ENCODE assay signal across 10 mouse cellular contexts in the genomic region with DNA sequence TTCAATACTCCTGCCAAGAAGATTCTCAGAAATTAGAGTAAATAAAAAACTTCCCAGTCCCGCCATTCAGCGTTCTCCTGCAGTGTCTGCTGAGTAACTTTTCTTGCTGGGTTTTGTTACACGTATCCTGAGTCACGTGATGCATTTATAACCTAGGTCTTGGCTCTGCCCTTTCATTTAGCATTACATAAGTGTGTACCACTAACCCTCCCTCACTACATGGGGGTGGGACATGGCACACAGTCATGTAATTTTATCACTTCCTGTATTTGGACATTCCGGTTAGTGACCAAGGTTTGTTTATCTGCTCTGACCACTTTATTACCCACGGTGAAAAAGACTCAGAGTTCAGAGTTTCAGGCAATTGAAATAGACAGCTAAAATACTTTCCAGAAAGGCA.
DNase-seq lines count a peak whose midpoint lies in the region; ATAC-seq and TF ChIP-seq lines count a peak whose summit lies in the region.
"Had no signal": no experiment of that assay in that cellular context is flagged by ENCODE, and none has a peak within 500 bp of the region (broad histone marks: within the 10 kb centered on the region; RNA-seq: fewer than 3 reads in every experiment).

No protein-coding gene starts in this region.

- no peaks in the 10 kb centered on the region; the same call in none of the 2 replicates for H3K4me1 ChIP-seq in stomach, postnatal 0 days (replicated peaks; ENCODE audit: control insufficient read depth, insufficient read depth)
- H3K4me1 ChIP-seq: midbrain, embryonic 10.5 days had no signal

- no peak overlapping the region for H3K9ac ChIP-seq in stomach, postnatal 0 days (ENCODE audit: low read length)

- peak; percentile 69 for DNase-seq in gastrocnemius, adult 18-20 months (ENCODE audit: low spot score)
- DNase-seq in gastrocnemius, postnatal 4 days (ENCODE audit: low spot score in 2 of 2), result no peak
- peak; percentile 23 to 34 for DNase-seq in gastrocnemius, adult 8-10 months (ENCODE audit: low spot score in 2 of 2)
- peak; percentile 59 to 74 for DNase-seq in kidney, adult 8-10 months
- DNase-seq in lung, postnatal 36 days, result peak; percentile 88
- no peak for DNase-seq in stomach, postnatal 0 days (ENCODE audit: low spot score)
- no peak for DNase-seq in thymus, postnatal 0 days (ENCODE audit: low spot score)
- no peak for DNase-seq in thymus, postnatal 36 days
- DNase-seq: right cerebral cortex, adult 18-20 months had no signal

- H3K9me3 ChIP-seq in stomach, postnatal 0 days (ENCODE audit: control insufficient read depth, low read length), result no peaks in the 10 kb centered on the region
- H3K9me3 ChIP-seq: midbrain, embryonic 10.5 days had no signal

- WGBS in stomach, postnatal 0 days, result 40% methylated on average over 6 of the region's 6 CpGs

- H3K36me3 ChIP-seq in stomach, postnatal 0 days (ENCODE audit: control insufficient read depth, insufficient read depth, low read length), result no peaks in the 10 kb centered on the region

- TF ChIP-seq EP300 in stomach, postnatal 0 days (optimal IDR thresholded peaks at IDR 0.05), result no peak

- TF ChIP-seq CTCF in stomach, postnatal 0 days (IDR thresholded peaks at IDR 0.05; ENCODE audit: low read depth), result no peak

- no peak overlapping the region for H3K4me2 ChIP-seq in stomach, postnatal 0 days (replicated peaks; ENCODE audit: low read depth)

- H3K4me3 ChIP-seq in stomach, postnatal 0 days (ENCODE audit: low read depth, low read length), result no peak overlapping the region
- H3K4me3 ChIP-seq: midbrain, embryonic 10.5 days had no signal

- H3K27me3 ChIP-seq in stomach, postnatal 0 days (ENCODE audit: control insufficient read depth, insufficient read depth, low read length), result no peaks in the 10 kb centered on the region

- H3K27ac ChIP-seq in stomach, postnatal 0 days (replicated peaks), result no peak overlapping the region
- H3K27ac ChIP-seq: midbrain, embryonic 10.5 days had no signal

- ATAC-seq in stomach, postnatal 0 days (ENCODE audit: low FRiP score, low TSS enrichment), result no peak

Comparison
In these comparisons a context has a peak if more than half of its experiments do, and no peak if none do; other contexts are left out.
1. DNase-seq: peak in gastrocnemius, adult 18-20 months (single experiment), gastrocnemius, adult 8-10 months (2 of 2), kidney, adult 8-10 months (2 of 2) and lung, postnatal 36 days (single experiment); none in gastrocnemius, postnatal 4 days (0 of 2), stomach, postnatal 0 days (single experiment), thymus, postnatal 0 days (single experiment) and thymus, postnatal 36 days (0 of 2).